ENCODE assay signal across 8 mouse cellular contexts in the genomic region with DNA sequence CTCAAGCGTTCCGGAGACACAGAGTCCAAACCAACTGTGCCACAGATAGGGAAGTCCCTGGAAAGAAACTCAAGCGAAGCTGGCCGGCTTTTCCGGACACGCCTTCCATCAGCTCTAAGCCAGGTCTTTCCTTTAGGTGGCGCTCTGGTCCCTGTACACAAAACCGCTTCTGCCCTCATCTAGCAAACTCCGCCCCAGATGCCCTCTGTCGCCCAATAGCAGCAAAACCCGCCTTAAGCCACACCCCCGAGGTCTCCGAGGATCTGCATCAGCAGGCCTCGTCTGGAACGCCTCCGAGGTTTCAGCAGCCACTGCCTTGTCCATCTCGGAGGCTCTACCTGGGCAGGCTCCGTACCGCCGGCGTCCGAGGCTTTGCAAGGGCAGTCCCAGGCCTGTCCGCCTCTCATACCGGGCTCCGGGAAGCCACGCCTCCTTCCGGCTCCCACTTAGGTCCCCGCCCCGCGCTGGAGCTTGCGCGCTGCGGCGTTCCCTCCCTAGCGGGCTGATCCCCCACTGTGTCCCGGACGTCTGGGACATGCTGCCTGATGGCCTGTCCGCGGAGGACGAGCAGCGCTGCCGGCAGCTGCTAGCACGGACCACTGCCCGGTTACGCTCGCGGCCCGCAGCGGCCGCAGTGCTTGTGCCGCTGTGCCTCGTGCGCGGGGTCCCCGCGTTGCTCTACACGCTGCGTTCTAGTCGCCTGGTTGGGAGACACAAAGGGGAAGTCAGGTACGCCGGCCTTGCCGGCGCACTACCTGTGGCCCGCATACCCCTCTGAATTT. TPM values are rescaled to one million over a fixed set of nuclear protein-coding genes. Genes with fewer than 3 reads are reported as not detected.
A peak's percentile ranks its signal among the peaks of the same experiment; 100 is the strongest.
DNase-seq lines count a peak whose midpoint lies in the region; ATAC-seq and TF ChIP-seq lines count a peak whose summit lies in the region.

Gene Nudt8 (plus strand): TSS at position 462 of the 782 bp plus-strand sequence.
Gene Gm49405 (plus strand): TSS at position 508 of the 782 bp plus-strand sequence.

- peak within 1 kb of the TSS; percentile 81 for H3K4me2 ChIP-seq in embryonic facial prominence, embryonic 15.5 days (replicated peaks)
- H3K4me2 ChIP-seq in limb, embryonic 14.5 days (replicated peaks; ENCODE audit: low read depth, low read length, severe bottlenecking) = peak within 1 kb of the TSS; percentile 85
- H3K4me2 ChIP-seq in midbrain, postnatal 0 days (ENCODE audit: low read depth, low read length, poor library complexity, severe bottlenecking) = peak within 1 kb of the TSS; percentile 64

- H3K4me1 ChIP-seq in bone marrow, adult 2 months (ENCODE audit: control insufficient read depth, insufficient read depth, low read length) = peaks cover 2% of the 10 kb centered on the region
- peaks cover 23% of the 10 kb centered on the region for H3K4me1 ChIP-seq in embryonic facial prominence, embryonic 15.5 days
- peaks cover 12% of the 10 kb centered on the region for H3K4me1 ChIP-seq in limb, embryonic 14.5 days (ENCODE audit: control insufficient read depth, insufficient read depth, low read length)
- H3K4me1 ChIP-seq in midbrain, postnatal 0 days (ENCODE audit: insufficient read depth, low read length) = peaks cover 7% of the 10 kb centered on the region; the same call in 1 of the 2 replicates

- 0 out of 2 replicates have a peak, but pooled peaks cover 5% of the 10 kb centered on the region for H3K36me3 ChIP-seq in embryonic facial prominence, embryonic 15.5 days
- peaks cover 9% of the 10 kb centered on the region for H3K36me3 ChIP-seq in limb, embryonic 14.5 days (ENCODE audit: control insufficient read depth, insufficient read depth, low read length)
- H3K36me3 ChIP-seq in midbrain, postnatal 0 days (ENCODE audit: insufficient read depth, low read length) = no peaks in the 10 kb centered on the region

- H3K4me3 ChIP-seq in bone marrow, adult 2 months (replicated peaks; ENCODE audit: control insufficient read depth, low read depth, low read length) = peak within 1 kb of the TSS; percentile 85
- H3K4me3 ChIP-seq in embryonic facial prominence, embryonic 15.5 days (replicated peaks) = peak within 1 kb of the TSS; percentile 66
- peak within 1 kb of the TSS; percentile 70 for H3K4me3 ChIP-seq in limb, embryonic 14.5 days (replicated peaks; ENCODE audit: low read length)
- H3K4me3 ChIP-seq in midbrain, postnatal 0 days (ENCODE audit: low read depth, low read length) = peak within 1 kb of the TSS; percentile 56

- peak within 1 kb of the TSS; percentile 74 for H3K9ac ChIP-seq in embryonic facial prominence, embryonic 15.5 days
- peak within 1 kb of the TSS; percentile 81 for H3K9ac ChIP-seq in limb, embryonic 14.5 days (ENCODE audit: low read depth, low read length, severe bottlenecking)
- H3K9ac ChIP-seq in midbrain, postnatal 0 days (replicated peaks; ENCODE audit: low read length, poor library complexity, severe bottlenecking) = peak within 1 kb of the TSS; percentile 90

- under 1% methylated on average over 64 of the region's 64 CpGs for WGBS in bone marrow, adult 2 months
- under 1% methylated on average over 64 of the region's 64 CpGs for WGBS in embryonic facial prominence, embryonic 15.5 days
- 1% methylated on average over 50 of the region's 64 CpGs for WGBS in limb, embryonic 14.5 days
- WGBS in midbrain, postnatal 0 days = under 1% methylated on average over 64 of the region's 64 CpGs

- peak; percentile 99 for DNase-seq in 416B (ENCODE audit: low read depth)
- peak; percentile 98 for DNase-seq in heart, adult 8-10 months (ENCODE audit: low spot score)
- peak; percentile 99 for DNase-seq in kidney, adult 9 months
- DNase-seq in limb, embryonic 14.5 days (ENCODE audit: low spot score) = peak; percentile 97
- peak; percentile 98 for DNase-seq in midbrain, postnatal 0 days (ENCODE audit: low spot score)
- DNase-seq in spleen, postnatal 14 days (ENCODE audit: low spot score in 2 of 2) = peak; percentile 87 to 89

- TF ChIP-seq CTCF in bone marrow, adult 2 months (IDR thresholded peaks at IDR 0.05; ENCODE audit: control insufficient read depth, insufficient read depth, low read length) = peak; percentile 78
- peak; percentile 88 for TF ChIP-seq CTCF in midbrain, postnatal 0 days (IDR thresholded peaks at IDR 0.05)

- peak within 1 kb of the TSS; percentile 96 for H3K27ac ChIP-seq in bone marrow, adult 2 months (ENCODE audit: control insufficient read depth, insufficient read depth, low read depth, low read length, poor library complexity)
- H3K27ac ChIP-seq in embryonic facial prominence, embryonic 15.5 days (replicated peaks) = peak within 1 kb of the TSS; percentile 96
- peak within 1 kb of the TSS; percentile 93 for H3K27ac ChIP-seq in limb, embryonic 14.5 days (replicated peaks; ENCODE audit: low read depth, low read length)
- H3K27ac ChIP-seq in midbrain, postnatal 0 days (ENCODE audit: low read depth, low read length) = peak within 1 kb of the TSS; percentile 93

- peak; percentile 90 for ATAC-seq in embryonic facial prominence, embryonic 15.5 days (ENCODE audit: insufficient number of reproducible peaks, low FRiP score, low TSS enrichment, low read depth)
- peak; percentile 92 for ATAC-seq in limb, embryonic 14.5 days (ENCODE audit: low FRiP score, low read depth)
- peak; percentile 88 for ATAC-seq in midbrain, postnatal 0 days (ENCODE audit: low FRiP score)

- TF ChIP-seq POLR2A in bone marrow, adult 2 months (IDR thresholded peaks at IDR 0.05; ENCODE audit: borderline replicate concordance, control insufficient read depth, low read depth, low read length) = peak; percentile 93
- TF ChIP-seq POLR2A in limb, embryonic 14.5 days (IDR thresholded peaks at IDR 0.05; ENCODE audit: borderline replicate concordance, extremely low read depth, insufficient read depth, insufficient read length) = peak; percentile 93; the same call in 1 of the 2 replicates

- no peaks in the 10 kb centered on the region for H3K27me3 ChIP-seq in embryonic facial prominence, embryonic 15.5 days
- H3K27me3 ChIP-seq in limb, embryonic 14.5 days (ENCODE audit: control insufficient read depth, insufficient read depth, low read length) = no peaks in the 10 kb centered on the region
- H3K27me3 ChIP-seq in midbrain, postnatal 0 days (ENCODE audit: insufficient read depth, low read length) = no peaks in the 10 kb centered on the region

- H3K9me3 ChIP-seq in embryonic facial prominence, embryonic 15.5 days (replicated peaks) = no peaks in the 10 kb centered on the region
- H3K9me3 ChIP-seq in limb, embryonic 14.5 days (ENCODE audit: control insufficient read depth, low read length) = no peaks in the 10 kb centered on the region
- H3K9me3 ChIP-seq in midbrain, postnatal 0 days (ENCODE audit: low read length) = no peaks in the 10 kb centered on the region

RNA-seq across cellular contexts. Expression of gene Nudt8, which starts in this region (rescaled TPM):
- 9.7 and 18.1 TPM in 2 replicates for polyA plus RNA-seq in bone marrow, adult 2 months (2011; ENCODE audit: insufficient read depth, insufficient read length, low replicate concordance, missing spikeins)
- 31.0 and 35.8 TPM in 2 replicates for polyA plus RNA-seq in embryonic facial prominence, embryonic 15.5 days (2015; fragmentation: Nextera tagmentation; extraction: Ambion mirVana)
- total RNA-seq in heart, adult 8-10 months (2022) = 100 to 1,000 TPM; 134 to 165 (median 153) TPM
- 18.3 and 21.0 TPM in 2 replicates for polyA plus RNA-seq in limb, embryonic 14.5 days (2012; rRNA removed)
- polyA plus RNA-seq in limb, embryonic 14.5 days (2014; fragmentation: Nextera tagmentation; extraction: Ambion mirVana) = 35.8 and 38.9 TPM in 2 replicates
- total RNA-seq in midbrain, postnatal 0 days (2014; rRNA removed) = 18.5 and 22.1 TPM in 2 replicates
- polyA plus RNA-seq in midbrain, postnatal 0 days (2015; fragmentation: Nextera tagmentation; extraction: Ambion mirVana) = 26.2 and 33.2 TPM in 2 replicates

RNA-seq across cellular contexts. Expression of gene Gm49405, which starts in this region (rescaled TPM):
- 1.7 and 2.0 TPM in 2 replicates for polyA plus RNA-seq in bone marrow, adult 2 months (2011; ENCODE audit: insufficient read depth, insufficient read length, low replicate concordance, missing spikeins)
- polyA plus RNA-seq in embryonic facial prominence, embryonic 15.5 days (2015; fragmentation: Nextera tagmentation; extraction: Ambion mirVana) = 3.9 and 4.7 TPM in 2 replicates
- total RNA-seq in heart, adult 8-10 months (2022) = 1 to 10 TPM in 1 of 4 experiments, under 1 TPM in 3; 0.69 to 1.6 (median 0.81) TPM
- polyA plus RNA-seq in limb, embryonic 14.5 days (2012; rRNA removed) = 7.0 and 8.0 TPM in 2 replicates
- 2.3 and 3.3 TPM in 2 replicates for polyA plus RNA-seq in limb, embryonic 14.5 days (2014; fragmentation: Nextera tagmentation; extraction: Ambion mirVana)
- total RNA-seq in midbrain, postnatal 0 days (2014; rRNA removed) = 3.5 and 4.0 TPM in 2 replicates
- 2.7 and 3.0 TPM in 2 replicates for polyA plus RNA-seq in midbrain, postnatal 0 days (2015; fragmentation: Nextera tagmentation; extraction: Ambion mirVana)

Comparison
In these comparisons a context has a peak if more than half of its experiments do, and no peak if none do; other contexts are left out.
1. Peak in every context shown above with its lines: DNase-seq, ATAC-seq, H3K4me3 ChIP-seq and H3K27ac ChIP-seq.